Mouse (Mus musculus) midbrain, embryonic 11.5 days (tissue): ENCODE measurements around the gene 5330417C22Rik. TPM values are rescaled to one million over a fixed set of nuclear protein-coding genes. Genes with fewer than 3 reads are reported as not detected.

Experiments
- ATAC-seq: fragments of 200-750 bp; cut with Nextera tagmentation; 2 replicates; pipeline ENCODE4 v1.8.0; 2017; ENCODE audit warnings: moderate TSS enrichment, moderate library complexity; ENCODE audit not compliant: low FRiP score
- DNase-seq: peaks from one replicate; pipeline ENCODE4 v3.0.0; 2015; ENCODE audit warnings: low spot score; ENCODE audit errors: missing footprints
- H3K27ac ChIP-seq: fragments of 300-500 bp; sonication (generic); 2 replicates; pipeline ENCODE4 v1.5.1; 2014; ENCODE audit warnings: low read depth, low read length
- H3K27me3 ChIP-seq: fragments of 300-500 bp; sonication (generic); 2 replicates; pipeline ENCODE4 v1.6.1; 2014; ENCODE audit warnings: mild to moderate bottlenecking, low read length, moderate library complexity, mixed read lengths; ENCODE audit not compliant: control insufficient read depth, insufficient read depth
- H3K36me3 ChIP-seq: fragments of 300-500 bp; sonication (generic); 2 replicates; pipeline ENCODE4 v1.6.1; 2014; ENCODE audit warnings: mild to moderate bottlenecking, low read length, moderate library complexity, mixed read lengths; ENCODE audit not compliant: control insufficient read depth, insufficient read depth
- H3K4me1 ChIP-seq: fragments of 300-500 bp; sonication (generic); 2 replicates; pipeline ENCODE4 v1.6.1; 2014; ENCODE audit warnings: low read length; ENCODE audit not compliant: control insufficient read depth, insufficient read depth
- H3K4me2 ChIP-seq: fragments of 300-500 bp; sonication (generic); 2 replicates; pipeline ENCODE4 v1.6.1; 2014; ENCODE audit warnings: mild to moderate bottlenecking, moderate library complexity
- H3K4me3 ChIP-seq: fragments of 300-500 bp; sonication (generic); 2 replicates; pipeline ENCODE4 v1.5.1; 2014; ENCODE audit warnings: low read depth, low read length
- H3K9ac ChIP-seq: fragments of 300-500 bp; sonication (generic); 2 replicates; pipeline ENCODE4 v1.6.1; 2014; ENCODE audit warnings: low read length
- H3K9me3 ChIP-seq: fragments of 300-500 bp; sonication (generic); 2 replicates; pipeline ENCODE4 v1.6.1; 2016; ENCODE audit warnings: low read length; ENCODE audit not compliant: control insufficient read depth
- WGBS: fragments of 180-500 bp; shearing (Covaris S2); extraction: QIAGEN DNeasy Blood & Tissue Kit; methylation state at CpG from one replicate; pipeline ENCODE4 v1.1.7; 2014; 5-methylcytosine and 5-hydroxymethylcytosine counted together
- polyA plus RNA-seq: library from polyadenylated mRNA; unstranded; fragments of >200 nt; fragmentation: Nextera tagmentation; extraction: Ambion mirVana; gene quantifications from 2 replicates; pipeline ENCODE4 v1.2.1, GENCODE M21; 2014

5330417C22Rik gene
- polyA plus RNA-seq, 1 experiment from 2014 or later: 2.7 TPM

DNA sequence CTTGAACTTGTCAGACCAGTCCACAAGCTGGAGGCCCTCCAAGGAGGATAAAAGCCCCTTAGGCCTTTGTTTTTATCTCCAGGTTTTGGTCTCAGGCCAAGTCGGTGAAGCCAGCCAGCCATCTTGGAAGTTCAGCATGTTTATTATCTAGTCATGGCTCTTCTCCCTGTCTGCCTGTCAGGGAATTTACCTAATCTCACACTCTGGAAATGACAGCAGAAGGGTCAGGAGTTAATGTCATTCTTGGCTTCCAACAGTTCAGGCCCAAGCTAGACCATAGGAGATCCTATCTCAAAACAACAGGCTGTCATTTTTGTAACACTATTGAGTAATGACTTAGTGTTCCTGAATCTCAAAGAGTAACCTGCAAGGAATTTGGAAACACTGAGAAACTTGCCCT lies 82.2 kb downstream of the 5330417C22Rik start:
- no peaks in the 10 kb centered on the region for H3K36me3 ChIP-seq
- no peak overlapping the region for H3K27ac ChIP-seq
- ATAC-seq (no peak), DNase-seq (no peak)
- no peak overlapping the region for H3K4me3 ChIP-seq
- H3K9me3 ChIP-seq: no peaks in the 10 kb centered on the region
- no peaks in the 10 kb centered on the region for H3K27me3 ChIP-seq
- 77% methylated on average over 1 of the region's 1 CpGs for WGBS
- no peak overlapping the region for H3K4me2 ChIP-seq
- no peaks in the 10 kb centered on the region for H3K4me1 ChIP-seq
- H3K9ac ChIP-seq: no peak overlapping the region

DNA sequence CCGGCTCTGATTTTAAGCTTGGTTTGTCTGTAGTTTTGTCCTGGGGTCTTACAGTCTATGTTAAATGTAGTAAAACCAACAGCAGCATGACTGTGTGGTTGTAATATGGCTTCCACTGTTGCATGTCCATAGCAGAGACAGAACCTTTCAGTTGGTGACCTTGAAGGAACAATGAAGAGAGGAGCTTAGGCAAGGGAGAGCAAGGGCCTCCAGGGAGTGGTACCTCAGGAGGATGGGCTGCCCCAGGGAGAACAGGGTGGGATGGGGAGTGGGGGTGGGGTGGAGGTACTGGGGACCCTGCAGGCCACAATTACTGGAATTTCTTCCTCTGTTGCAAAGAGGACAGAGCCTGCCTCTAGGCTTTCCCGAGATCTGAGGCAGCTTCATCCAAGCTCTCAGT lies 84.4 kb downstream of the 5330417C22Rik start:
- 93% methylated on average over 2 of the region's 2 CpGs for WGBS
- DNase-seq: no peak
- Histone ChIP-seq H3K4me2 (no peak overlapping the region), H3K4me1 (no peaks in the 10 kb centered on the region), H3K4me3 (no peak overlapping the region), H3K9me3 (no peaks in the 10 kb centered on the region), H3K27me3 (no peaks in the 10 kb centered on the region), H3K9ac (no peak overlapping the region), H3K27ac (no peak overlapping the region), H3K36me3 (no peaks in the 10 kb centered on the region)
- ATAC-seq: no peak

DNA sequence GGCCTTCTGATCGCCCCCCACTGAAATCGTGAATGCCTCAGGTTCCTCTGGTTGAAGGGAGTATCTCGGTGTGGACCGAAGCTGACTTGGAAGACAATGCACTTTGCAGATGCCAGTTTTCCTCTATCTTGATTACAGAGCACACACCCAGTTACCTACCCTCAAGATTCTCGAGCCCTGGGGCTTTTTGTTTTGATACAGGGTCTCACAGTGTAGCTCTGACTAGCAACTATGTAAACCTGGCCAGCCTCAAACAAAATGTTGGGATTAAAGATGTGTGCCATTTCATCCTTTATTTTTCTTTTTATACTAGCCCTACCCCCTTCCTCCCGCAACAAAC lies 91.0 kb downstream of the 5330417C22Rik start:
- no peaks in the 10 kb centered on the region for H3K9me3 ChIP-seq
- H3K4me2 ChIP-seq: peak overlapping the region; percentile 95
- peak overlapping the region; percentile 57 for H3K27ac ChIP-seq
- DNase-seq: no peak
- H3K4me1 ChIP-seq: peaks cover 15% of the 10 kb centered on the region
- H3K36me3 ChIP-seq: 0 out of 2 replicates have a peak, but pooled peaks cover 4% of the 10 kb centered on the region
- 14% methylated on average over 6 of the region's 6 CpGs for WGBS
- peak overlapping the region; percentile 75 for H3K9ac ChIP-seq
- H3K4me3 ChIP-seq: peak overlapping the region; percentile 67
- ATAC-seq: peak; percentile 45
- H3K27me3 ChIP-seq: no peaks in the 10 kb centered on the region

DNA sequence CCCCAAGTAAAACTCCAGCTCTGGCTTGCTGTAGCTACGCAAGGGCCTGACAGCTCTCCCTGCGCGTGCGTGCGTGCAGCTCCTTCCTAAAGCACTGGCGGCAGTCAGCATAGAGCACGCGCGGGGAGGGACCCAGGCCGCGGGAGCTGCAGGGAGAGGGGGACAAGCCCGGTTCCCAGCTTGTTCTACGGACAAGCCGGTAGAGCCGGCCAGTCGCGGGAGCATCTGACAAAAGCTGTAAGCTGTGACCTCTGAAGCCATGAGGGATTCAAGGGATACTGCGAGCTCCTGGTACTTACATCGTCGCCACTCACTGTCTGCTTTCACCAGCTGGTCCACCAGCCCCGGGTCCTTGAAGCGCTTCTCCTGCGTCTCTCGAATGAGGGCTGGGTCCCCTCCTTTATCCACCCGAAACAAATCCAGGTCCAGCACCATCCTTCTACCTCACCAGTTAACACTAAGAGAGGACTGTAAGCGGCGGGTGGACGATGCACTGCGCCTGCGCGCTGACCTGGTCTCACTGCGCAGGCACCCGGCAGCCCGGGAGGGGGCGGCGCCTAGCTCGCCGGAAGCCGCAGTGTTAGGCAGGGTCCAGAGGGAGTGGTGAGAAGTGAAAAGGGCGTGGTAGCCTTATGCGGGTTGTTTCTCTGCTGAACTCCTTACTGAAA lies 91.5 kb downstream of the 5330417C22Rik start, which contains the start of gene Sars:
Sars (minus strand) TSS at position 512 of the 668 bp plus-strand sequence.
- H3K4me1 ChIP-seq: peaks cover 15% of the 10 kb centered on the region
- peak; percentile 99 for DNase-seq
- 0 out of 2 replicates have a peak, but pooled peaks cover 4% of the 10 kb centered on the region for H3K36me3 ChIP-seq
- H3K27ac ChIP-seq: peak within 1 kb of the TSS; percentile 57
- H3K9ac ChIP-seq: peak within 1 kb of the TSS; percentile 75
- peak; percentile 98 for ATAC-seq
- no peaks in the 10 kb centered on the region for H3K27me3 ChIP-seq
- peak within 1 kb of the TSS; percentile 95 for H3K4me2 ChIP-seq
- WGBS: 0% methylated on average over 41 of the region's 41 CpGs
- no peaks in the 10 kb centered on the region for H3K9me3 ChIP-seq
- H3K4me3 ChIP-seq: peak within 1 kb of the TSS; percentile 67

DNA sequence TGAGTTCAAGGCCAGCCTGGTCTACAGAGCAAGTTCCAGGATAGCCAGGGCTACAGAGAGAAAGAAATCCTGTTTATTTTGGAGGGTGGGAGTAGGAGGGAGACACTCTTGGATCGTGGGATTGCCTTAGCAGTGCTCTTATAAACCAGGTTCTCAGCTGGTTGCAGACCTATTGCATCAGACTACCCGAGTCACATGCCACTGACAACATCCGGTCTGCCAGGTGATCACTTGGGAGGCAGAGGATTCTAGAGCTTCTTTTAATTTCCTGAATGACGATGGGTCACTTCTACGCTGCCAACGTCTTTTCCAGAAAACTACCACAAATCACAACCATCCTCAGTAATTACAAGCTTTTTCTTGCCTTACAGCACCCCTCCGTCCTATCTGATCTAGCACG lies 92.3 kb downstream of the 5330417C22Rik start:
- no peak for ATAC-seq

DNA sequence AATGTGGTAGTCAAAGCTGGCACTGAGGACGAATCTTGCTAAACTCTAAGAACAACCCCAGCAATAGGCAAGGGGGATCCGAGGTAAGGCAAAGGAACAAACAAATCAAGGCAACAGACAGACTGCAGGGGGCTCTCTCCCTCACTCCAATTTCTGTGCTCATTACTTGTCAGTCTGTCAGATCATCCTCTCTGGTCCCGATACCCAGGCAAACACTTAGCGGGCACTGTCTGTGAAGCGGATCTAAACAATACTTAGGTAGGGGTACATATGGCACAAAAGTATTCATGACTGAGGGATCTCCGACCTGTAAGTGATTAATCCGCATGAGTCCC lies 100.0 kb downstream of the 5330417C22Rik start:
- Histone ChIP-seq H3K36me3 (peaks cover 4% of the 10 kb centered on the region; the same call in 1 of the 2 replicates), H3K4me3 (no peak overlapping the region), H3K4me1 (peaks cover 43% of the 10 kb centered on the region), H3K27ac (no peak overlapping the region), H3K27me3 (no peaks in the 10 kb centered on the region), H3K9me3 (no peaks in the 10 kb centered on the region), H3K9ac (no peak overlapping the region), H3K4me2 (no peak overlapping the region)
- WGBS: 73% methylated on average over 7 of the region's 7 CpGs
- no peak for ATAC-seq
- no peak for DNase-seq

More for the DNA sequence above, 92.3 kb downstream of the 5330417C22Rik start:
- WGBS: 28% methylated on average over 8 of the region's 8 CpGs
- Histone ChIP-seq H3K4me3 (peak overlapping the region; percentile 67), H3K4me1 (peaks cover 15% of the 10 kb centered on the region), H3K4me2 (peak overlapping the region; percentile 95), H3K27me3 (no peaks in the 10 kb centered on the region), H3K9ac (peak overlapping the region; percentile 75), H3K9me3 (no peaks in the 10 kb centered on the region), H3K36me3 (0 out of 2 replicates have a peak, but pooled peaks cover 4% of the 10 kb centered on the region), H3K27ac (no peak overlapping the region)
- no peak for DNase-seq

DNA sequence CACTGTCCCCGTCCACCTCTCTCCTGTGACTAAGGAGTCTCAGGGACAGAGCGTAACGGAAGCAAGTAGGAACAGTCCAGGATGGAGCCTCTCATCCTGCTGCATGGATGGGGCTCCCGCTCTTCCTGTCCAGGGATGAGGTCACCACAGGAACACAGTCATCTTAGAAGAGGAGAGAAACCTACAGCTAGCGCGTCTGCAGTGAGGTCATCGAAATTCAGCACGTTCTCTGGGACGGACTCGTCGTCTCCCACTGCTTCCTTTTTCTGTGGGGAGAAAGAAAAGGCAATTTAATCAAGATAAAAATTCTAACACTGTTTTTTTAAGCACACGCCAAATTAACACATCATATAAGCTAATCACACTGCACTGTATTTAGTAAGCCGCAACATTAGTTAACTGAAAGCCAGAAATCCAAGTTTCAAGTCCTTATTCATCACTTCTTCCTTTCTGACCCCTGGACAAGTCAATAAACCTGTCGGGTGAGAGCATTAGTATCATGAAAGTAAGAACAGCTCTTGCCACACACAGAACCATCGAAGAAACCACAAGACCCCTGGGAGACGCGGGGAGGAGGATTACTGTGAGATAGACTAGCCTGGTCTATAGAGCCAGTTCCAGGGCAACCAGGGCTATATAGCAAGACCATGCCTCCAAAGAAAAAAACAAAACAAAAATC lies 100.5 kb downstream of the 5330417C22Rik start:
- Histone ChIP-seq H3K27me3 (no peaks in the 10 kb centered on the region), H3K36me3 (peaks cover 6% of the 10 kb centered on the region; the same call in 1 of the 2 replicates), H3K27ac (peak overlapping the region; percentile 94), H3K9ac (peak overlapping the region; percentile 54; the same call in 1 of the 2 replicates), H3K4me1 (peaks cover 43% of the 10 kb centered on the region), H3K4me2 (no peak overlapping the region), H3K4me3 (no peak overlapping the region), H3K9me3 (no peaks in the 10 kb centered on the region)
- 80% methylated on average over 17 of the region's 17 CpGs for WGBS
- peak; percentile 81 for DNase-seq
- ATAC-seq: no peak

DNA sequence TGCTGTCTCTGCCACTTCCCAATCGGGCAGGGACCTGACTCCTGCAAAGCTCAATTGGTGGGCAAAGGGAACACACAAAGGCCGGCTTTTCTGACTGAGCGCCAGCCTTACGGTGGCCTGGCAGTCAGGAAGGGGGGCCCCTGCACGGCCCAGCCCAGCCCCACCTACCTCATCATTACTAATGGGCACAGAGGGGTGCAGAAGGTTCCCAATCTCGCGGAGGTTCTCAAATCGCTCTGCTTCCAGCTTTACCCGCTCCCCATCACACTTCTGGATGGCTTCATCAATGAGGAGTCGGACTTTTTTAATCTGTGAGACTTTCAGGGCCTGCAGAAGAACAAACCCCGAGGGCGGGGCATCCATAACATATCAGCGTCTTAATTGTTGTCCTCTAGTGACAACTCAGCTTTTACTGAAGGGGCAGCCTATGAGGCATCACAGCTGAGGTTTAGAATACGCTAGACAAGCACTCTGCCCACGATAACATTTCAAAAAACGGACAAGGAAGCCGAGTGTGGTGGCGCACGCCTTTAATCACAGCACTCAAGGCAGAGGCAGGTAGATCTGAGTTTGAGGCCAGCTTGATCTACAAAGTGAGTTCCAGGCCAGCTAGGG lies 102.3 kb downstream of the 5330417C22Rik start:
- peaks cover 5% of the 10 kb centered on the region; the same call in 1 of the 2 replicates for H3K36me3 ChIP-seq

More for the DNA sequence above, 102.3 kb downstream of the 5330417C22Rik start:
- Histone ChIP-seq H3K9me3 (no peaks in the 10 kb centered on the region), H3K4me3 (no peak overlapping the region), H3K27ac (peak overlapping the region; percentile 94), H3K4me1 (peaks cover 43% of the 10 kb centered on the region), H3K27me3 (no peaks in the 10 kb centered on the region), H3K4me2 (peak overlapping the region; percentile 23), H3K9ac (peak overlapping the region; percentile 54)
- ATAC-seq (peak; percentile 89; the same call in 1 of the 2 replicates), DNase-seq (peak; percentile 96)
- 13% methylated on average over 19 of the region's 19 CpGs for WGBS
